Mouse (Mus musculus): ENCODE results near the gene Hesx1. TPM values are rescaled to one million over a fixed set of nuclear protein-coding genes. Genes with fewer than 3 reads are reported as not detected.

Hesx1 gene
- polyA plus RNA-seq, 1 experiment from 2014 or later = 1.9 TPM

DNA sequence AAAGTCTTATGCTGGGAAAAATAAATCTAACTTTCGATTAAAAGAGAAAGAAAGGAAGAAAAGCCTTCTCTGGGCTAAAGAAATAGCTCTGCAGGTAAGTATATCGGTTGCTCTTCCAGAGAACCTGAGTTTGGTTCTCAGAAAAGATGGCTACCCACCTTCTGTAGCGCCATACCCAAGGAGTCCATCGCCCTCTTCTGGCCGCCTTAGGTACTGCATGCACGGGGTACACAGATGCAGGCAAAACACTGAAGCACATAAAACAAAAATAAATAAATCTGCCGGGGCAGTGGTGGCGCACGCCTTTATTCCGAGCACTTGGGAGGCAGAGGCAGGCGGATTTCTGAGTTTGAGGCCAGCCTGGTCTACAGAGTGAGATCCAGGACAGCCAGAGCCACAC, 28.7 kb downstream of the Hesx1 start:
- DNase-seq (ENCODE audit: low spot score) (peak; percentile 54), ATAC-seq (replicated peaks; ENCODE audit: low FRiP score, low read depth) (no peak)
- Histone ChIP-seq H3K4me2 (ENCODE audit: low read length) (no peak overlapping the region), H3K4me1 (replicated peaks; ENCODE audit: insufficient read depth, low read length) (no peaks in the 10 kb centered on the region), H3K9ac (ENCODE audit: low read depth, low read length) (no peak overlapping the region), H3K4me3 (replicated peaks; ENCODE audit: low read depth, low read length) (no peak overlapping the region), H3K27ac (no peak overlapping the region), H3K27me3 (ENCODE audit: insufficient read depth, low read length) (no peaks in the 10 kb centered on the region), H3K9me3 (replicated peaks; ENCODE audit: low read length) (no peaks in the 10 kb centered on the region), H3K36me3 (ENCODE audit: insufficient read depth, low read length) (no peaks in the 10 kb centered on the region)
- peak; percentile 82 for TF ChIP-seq CTCF (IDR thresholded peaks at IDR 0.05; ENCODE audit: low read depth)
- 42% methylated on average over 11 of the region's 11 CpGs for WGBS

DNA sequence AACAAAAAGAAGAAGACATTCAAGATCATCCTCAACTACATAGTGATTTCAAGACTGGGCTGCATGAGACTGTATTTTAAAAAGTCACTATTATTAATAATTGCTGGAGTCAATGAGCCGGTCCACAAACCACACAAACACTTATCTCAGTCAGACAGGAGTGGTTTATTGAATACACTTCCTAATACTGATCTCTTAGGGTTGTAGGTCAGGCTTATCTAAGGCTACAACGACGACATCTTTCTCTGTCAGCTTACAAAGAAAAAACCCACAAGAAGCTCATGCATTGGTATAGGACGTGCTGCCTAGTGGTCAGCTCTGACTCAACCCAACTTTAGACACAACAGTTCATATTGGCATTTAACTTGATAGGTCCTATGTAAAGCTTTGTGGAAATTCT, 30.4 kb downstream of the Hesx1 start:
- H3K9me3 ChIP-seq (replicated peaks; ENCODE audit: low read length) = no peaks in the 10 kb centered on the region
- no peak overlapping the region for H3K9ac ChIP-seq (ENCODE audit: low read depth, low read length)
- H3K4me2 ChIP-seq (ENCODE audit: low read length) = no peak overlapping the region
- no peaks in the 10 kb centered on the region for H3K36me3 ChIP-seq (ENCODE audit: insufficient read depth, low read length)
- TF ChIP-seq CTCF (IDR thresholded peaks at IDR 0.05; ENCODE audit: low read depth) = no peak
- H3K27me3 ChIP-seq (ENCODE audit: insufficient read depth, low read length) = no peaks in the 10 kb centered on the region
- ATAC-seq (replicated peaks; ENCODE audit: low FRiP score, low read depth) (no peak), DNase-seq (ENCODE audit: low spot score) (no peak)
- WGBS = 85% methylated on average over 4 of the region's 4 CpGs
- H3K4me3 ChIP-seq (replicated peaks; ENCODE audit: low read depth, low read length) = no peak overlapping the region
- H3K4me1 ChIP-seq (replicated peaks; ENCODE audit: insufficient read depth, low read length) = no peaks in the 10 kb centered on the region
- no peak overlapping the region for H3K27ac ChIP-seq

DNA sequence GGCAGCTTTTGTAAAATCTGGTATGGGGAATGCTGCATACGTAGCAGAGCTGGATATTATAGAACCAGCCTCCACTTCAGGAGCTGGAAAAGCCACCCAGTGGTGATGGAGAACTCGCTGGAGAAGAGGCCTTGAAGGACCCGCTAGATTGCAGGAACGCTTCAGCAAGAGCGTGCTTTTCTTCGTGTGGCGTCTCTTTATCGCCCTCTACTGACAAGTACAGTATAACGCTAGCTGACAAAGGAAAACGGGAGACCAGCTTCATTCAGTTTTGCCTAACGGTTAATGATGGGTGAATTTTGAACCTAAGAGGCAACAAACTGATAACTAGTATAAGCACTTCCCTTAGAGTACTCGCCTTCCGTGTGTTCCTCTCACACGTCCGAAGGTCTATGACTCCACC, 35.6 kb downstream of the Hesx1 start:
- H3K9ac ChIP-seq (ENCODE audit: low read depth, low read length) = no peak overlapping the region
- no peak overlapping the region for H3K4me3 ChIP-seq (replicated peaks; ENCODE audit: low read depth, low read length)
- DNase-seq (ENCODE audit: low spot score) = peak; percentile 96
- H3K27ac ChIP-seq = no peak overlapping the region
- no peaks in the 10 kb centered on the region for H3K27me3 ChIP-seq (ENCODE audit: insufficient read depth, low read length)
- H3K36me3 ChIP-seq (ENCODE audit: insufficient read depth, low read length) = no peaks in the 10 kb centered on the region
- H3K9me3 ChIP-seq (replicated peaks; ENCODE audit: low read length) = no peaks in the 10 kb centered on the region
- 2% methylated on average over 15 of the region's 15 CpGs for WGBS
- peak; percentile 49; the same call in 1 of the 2 replicates for ATAC-seq (replicated peaks; ENCODE audit: low FRiP score, low read depth)
- H3K4me1 ChIP-seq (replicated peaks; ENCODE audit: insufficient read depth, low read length) = no peaks in the 10 kb centered on the region
- H3K4me2 ChIP-seq (ENCODE audit: low read length) = no peak overlapping the region
- peak; percentile 86 for TF ChIP-seq CTCF (IDR thresholded peaks at IDR 0.05; ENCODE audit: low read depth)

DNA sequence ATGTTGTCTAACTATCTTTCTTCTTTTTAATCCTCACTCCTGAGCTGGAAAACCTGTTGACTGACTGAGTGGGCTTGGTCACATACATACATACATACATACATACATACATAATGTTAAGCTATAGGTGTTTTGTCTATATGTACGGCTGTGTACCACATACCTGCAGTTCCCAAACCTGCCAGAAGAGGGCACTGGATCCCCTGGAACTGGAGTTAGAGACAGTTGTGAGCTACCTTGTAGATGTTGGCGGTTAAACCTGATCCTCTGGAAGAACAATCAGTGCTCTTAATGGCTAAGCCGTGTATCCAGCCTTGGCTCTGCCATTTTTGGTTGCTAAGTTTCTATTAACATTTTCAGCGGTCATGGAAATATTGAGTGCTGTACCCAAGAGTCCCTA, 36.9 kb downstream of the Hesx1 start:
- Histone ChIP-seq H3K4me2 (ENCODE audit: low read length) (no peak overlapping the region), H3K27me3 (ENCODE audit: insufficient read depth, low read length) (no peaks in the 10 kb centered on the region), H3K4me1 (replicated peaks; ENCODE audit: insufficient read depth, low read length) (no peaks in the 10 kb centered on the region), H3K36me3 (ENCODE audit: insufficient read depth, low read length) (no peaks in the 10 kb centered on the region), H3K4me3 (replicated peaks; ENCODE audit: low read depth, low read length) (no peak overlapping the region), H3K27ac (no peak overlapping the region), H3K9me3 (replicated peaks; ENCODE audit: low read length) (no peaks in the 10 kb centered on the region), H3K9ac (ENCODE audit: low read depth, low read length) (no peak overlapping the region)
- 23% methylated on average over 4 of the region's 4 CpGs for WGBS
- peak; percentile 97 for TF ChIP-seq CTCF (IDR thresholded peaks at IDR 0.05; ENCODE audit: low read depth)
- DNase-seq (ENCODE audit: low spot score) (peak; percentile 78), ATAC-seq (replicated peaks; ENCODE audit: low FRiP score, low read depth) (peak; percentile 76)

DNA sequence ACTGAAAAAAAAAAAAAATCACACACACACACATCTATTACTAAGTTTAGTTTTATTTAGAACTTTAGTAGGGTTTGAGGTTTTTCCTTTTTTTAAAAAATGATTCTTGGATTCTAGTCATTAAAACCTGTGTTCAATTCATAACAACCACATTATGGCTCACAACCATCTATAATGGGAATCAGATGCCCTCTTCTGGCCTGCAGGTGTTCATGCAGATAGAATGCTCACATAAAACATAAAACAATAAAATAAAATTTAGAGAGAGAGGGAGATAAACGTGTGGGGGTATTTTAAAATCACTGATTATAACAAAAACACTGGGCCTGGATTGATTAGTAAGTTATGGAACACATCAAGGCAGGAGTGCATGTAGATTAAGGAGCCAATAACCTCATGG, 43.3 kb downstream of the Hesx1 start:
- DNase-seq (ENCODE audit: low spot score) = no peak
- H3K9me3 ChIP-seq (replicated peaks; ENCODE audit: low read length) = no peaks in the 10 kb centered on the region
- no peak for ATAC-seq (replicated peaks; ENCODE audit: low FRiP score, low read depth)

DNA sequence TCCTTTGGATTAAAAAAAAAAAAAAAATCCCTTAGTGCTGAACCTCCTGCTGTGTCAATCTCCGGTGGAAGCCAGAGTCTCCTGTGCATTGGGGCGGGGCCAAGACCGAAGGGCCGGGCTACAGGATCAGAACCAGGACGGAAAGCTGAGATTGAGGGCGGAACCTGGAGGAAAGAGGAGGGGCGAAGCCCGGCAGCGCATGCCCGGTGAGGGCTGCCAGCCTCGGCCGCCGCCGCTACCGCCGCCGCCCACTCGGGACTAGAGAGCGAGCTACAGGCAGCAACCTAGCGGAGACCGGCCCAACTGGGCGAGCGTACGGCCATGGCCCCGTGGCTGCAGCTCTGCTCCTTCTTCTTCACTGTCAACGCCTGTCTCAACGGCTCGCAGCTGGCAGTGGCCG, 44.6 kb downstream of the Hesx1 start, which contains the start of gene Il17rd:
Gene Il17rd, plus strand, starts transcription at position 159 of the 400 bp plus-strand sequence.
- DNase-seq (ENCODE audit: low spot score) = peak; percentile 97
- WGBS = 0% methylated on average over 28 of the region's 29 CpGs
- TF ChIP-seq CTCF (IDR thresholded peaks at IDR 0.05; ENCODE audit: low read depth) = 0 out of 2 replicates have a peak, but pooled peaks have one; percentile 3
- Histone ChIP-seq H3K27me3 (ENCODE audit: insufficient read depth, low read length) (no peaks in the 10 kb centered on the region), H3K36me3 (ENCODE audit: insufficient read depth, low read length) (no peaks in the 10 kb centered on the region), H3K4me1 (replicated peaks; ENCODE audit: insufficient read depth, low read length) (peaks cover 14% of the 10 kb centered on the region), H3K9me3 (replicated peaks; ENCODE audit: low read length) (no peaks in the 10 kb centered on the region), H3K4me3 (replicated peaks; ENCODE audit: low read depth, low read length) (peak within 1 kb of the TSS; percentile 92), H3K27ac (peak within 1 kb of the TSS; percentile 87), H3K4me2 (ENCODE audit: low read length) (peak within 1 kb of the TSS; percentile 98), H3K9ac (ENCODE audit: low read depth, low read length) (peak within 1 kb of the TSS; percentile 85)
- ATAC-seq (replicated peaks; ENCODE audit: low FRiP score, low read depth) = peak; percentile 91

More for the DNA sequence above, 43.3 kb downstream of the Hesx1 start:
- Histone ChIP-seq H3K27ac (no peak overlapping the region), H3K36me3 (ENCODE audit: insufficient read depth, low read length) (no peaks in the 10 kb centered on the region), H3K4me1 (replicated peaks; ENCODE audit: insufficient read depth, low read length) (0 out of 2 replicates have a peak, but pooled peaks cover 3% of the 10 kb centered on the region), H3K27me3 (ENCODE audit: insufficient read depth, low read length) (no peaks in the 10 kb centered on the region), H3K4me3 (replicated peaks; ENCODE audit: low read depth, low read length) (no peak overlapping the region), H3K9ac (ENCODE audit: low read depth, low read length) (no peak overlapping the region), H3K4me2 (ENCODE audit: low read length) (no peak overlapping the region)
- peak; percentile 44 for TF ChIP-seq CTCF (IDR thresholded peaks at IDR 0.05; ENCODE audit: low read depth)
- WGBS = 68% methylated on average over 1 of the region's 1 CpGs
